Mouse (Mus musculus) megakaryocyte, adult 5-6 weeks (primary cell): Measurements from ENCODE around the gene Abcg1. TPM values are rescaled to one million over a fixed set of nuclear protein-coding genes. Genes with fewer than 3 reads are reported as not detected.

Experiments
- ATAC-seq: 2 replicates; pipeline ENCODE4 v1.8.0; 2016; ENCODE audit warnings: mild to moderate bottlenecking, inconsistent platforms; ENCODE audit not compliant: poor library complexity, severe bottlenecking
- total RNA-seq, 2 experiments: library from RNA; stranded (forward) in 1 of 2; stranded (reverse) in 1 of 2; fragments of 153-499, 151-499 nt in 1 of 2; fragments of 221-1000, 200-1000 nt in 1 of 2; gene quantifications; 2 replicates each; pipeline versions ENCODE4 v1.2.3 to v1.2.4; 2015 to 2017

The Abcg1 gene
- total RNA-seq, 2 experiments from 2014 or later: 19.2 to 20.1 TPM

DNA sequence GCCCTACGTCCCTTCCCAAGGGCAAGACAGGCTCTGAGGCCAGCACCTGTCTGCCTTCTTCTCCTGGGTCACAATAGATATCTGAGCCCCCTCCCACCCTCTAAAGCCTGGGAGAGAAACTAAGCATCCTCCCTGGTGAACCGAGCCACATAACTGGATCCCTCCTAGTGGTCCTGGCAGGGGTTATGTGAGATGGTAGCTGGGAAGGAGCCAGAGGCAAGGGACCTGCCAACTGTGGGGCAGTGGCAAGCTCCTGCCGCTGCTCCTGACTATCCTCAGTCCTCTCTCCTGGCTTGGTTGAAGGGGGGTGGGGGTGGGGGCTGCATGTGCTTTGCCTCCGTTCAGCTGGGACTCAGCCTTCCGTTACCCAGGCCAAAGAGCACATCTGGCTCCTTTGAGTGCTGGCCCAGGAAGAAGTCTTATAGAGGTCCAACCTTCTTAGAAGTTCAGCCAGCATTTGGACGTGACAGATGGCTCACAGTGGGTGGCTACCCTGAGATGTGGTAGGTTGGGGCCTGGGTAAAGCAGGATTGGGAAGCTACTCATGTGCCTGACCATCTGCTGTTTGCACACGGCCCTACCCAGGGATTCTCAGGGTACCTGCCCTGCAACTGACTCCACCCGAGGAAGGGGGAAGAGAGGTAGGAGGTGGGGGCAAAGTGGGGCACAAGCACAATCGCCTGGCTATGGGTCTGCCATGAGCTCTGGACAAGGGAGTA, 68.2 kb downstream of the Abcg1 start:
- ATAC-seq: no peak

DNA sequence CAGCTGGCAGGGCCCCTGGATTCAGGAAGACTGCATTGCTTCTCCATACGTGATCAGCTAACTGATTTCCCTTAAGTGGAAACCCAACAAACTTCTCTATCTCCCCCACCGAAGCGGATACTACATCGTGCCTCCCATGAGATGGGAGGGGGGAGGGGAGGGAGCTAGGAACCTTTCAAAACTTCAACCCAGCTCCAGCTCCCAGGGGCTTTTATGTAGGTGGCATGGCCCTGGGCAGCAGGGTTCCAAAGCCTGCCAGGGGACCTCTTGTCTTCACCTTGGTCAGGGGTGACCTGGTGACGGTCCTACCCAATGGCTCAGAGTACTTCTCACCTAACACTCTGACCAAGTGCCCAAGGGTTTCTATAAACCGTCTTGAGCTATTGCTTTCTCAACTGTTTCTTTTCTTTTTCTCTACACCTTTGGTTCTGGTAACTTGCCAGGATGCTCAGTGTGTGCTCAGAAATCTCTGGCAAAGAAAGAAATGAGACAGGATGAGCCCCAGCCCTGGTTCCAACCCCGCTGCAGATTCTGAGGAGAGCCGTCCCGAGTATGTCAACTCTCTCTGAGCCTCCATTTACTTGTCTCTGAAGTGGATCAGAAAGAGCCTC, 71.3 kb downstream of the Abcg1 start:
- ATAC-seq: no peak

DNA sequence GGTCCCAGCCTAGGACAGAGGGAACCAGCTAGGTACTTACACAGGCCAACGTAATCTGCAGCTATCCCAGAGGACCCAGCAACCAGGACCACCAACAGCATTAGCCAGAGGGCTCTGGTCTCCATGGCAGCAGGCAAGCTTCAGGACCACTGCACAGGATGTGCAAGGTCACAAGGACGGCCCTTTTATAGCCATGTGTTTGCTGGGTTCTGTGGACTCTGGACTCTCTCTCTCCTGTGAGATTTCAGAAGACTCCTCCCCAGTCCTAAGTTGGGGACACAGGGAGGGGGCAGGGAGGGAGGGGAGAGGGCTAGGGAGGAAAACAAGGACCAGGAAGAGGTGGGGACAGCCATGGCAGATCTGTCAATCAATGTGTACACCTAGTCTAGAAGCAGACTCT, 72.0 kb downstream of the Abcg1 start, which contains the start of gene Tff3:
Tff3 (minus strand) TSS at position 195 of the 400 bp plus-strand sequence.
- no peak for ATAC-seq

DNA sequence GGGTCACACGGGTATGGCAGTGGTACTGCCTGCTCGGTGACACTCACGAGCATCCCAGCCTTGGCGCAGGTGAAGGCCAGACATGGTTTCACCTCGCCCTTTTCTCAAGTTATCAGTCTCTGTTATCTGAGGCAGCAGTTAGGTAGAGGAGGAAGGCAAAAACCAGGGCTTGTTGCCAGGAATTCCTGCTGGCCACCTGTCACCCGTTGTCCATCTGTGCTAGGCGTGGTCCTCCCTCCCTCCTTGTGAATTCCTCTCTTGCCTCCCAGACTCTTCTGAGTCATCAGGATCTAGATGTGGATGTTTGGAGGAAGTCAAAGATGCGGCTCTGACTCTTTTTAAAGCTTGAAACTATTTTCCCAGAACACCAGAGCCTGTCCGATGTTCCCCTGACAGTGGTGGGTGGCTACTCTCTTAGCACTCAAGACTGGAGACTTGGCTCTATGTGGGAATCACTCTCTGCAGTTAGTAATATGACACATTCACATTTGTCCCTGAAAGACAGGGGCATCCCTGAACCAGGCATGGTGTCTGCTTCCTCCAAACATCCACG, 73.9 kb downstream of the Abcg1 start:
- ATAC-seq: no peak

DNA sequence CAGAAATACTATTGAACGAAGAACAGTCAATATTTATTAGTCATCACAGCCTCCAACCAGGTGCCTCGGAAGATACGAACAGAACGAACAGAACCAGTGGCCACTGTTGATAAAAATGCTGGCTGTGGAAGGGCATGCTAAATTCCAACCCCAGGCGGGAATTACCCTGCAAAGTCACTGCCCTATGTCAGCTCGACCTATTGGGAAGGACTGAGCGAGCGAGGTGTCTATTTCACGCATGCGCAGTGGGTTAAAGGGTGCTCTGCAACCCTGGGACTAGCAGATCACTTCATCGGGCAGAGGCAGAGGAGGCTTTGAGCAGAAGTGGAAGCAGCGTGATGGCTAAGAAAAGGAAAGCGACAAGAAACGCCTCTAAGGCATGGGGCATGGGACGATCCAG, 76.3 kb downstream of the Abcg1 start:
- ATAC-seq: no peak

DNA sequence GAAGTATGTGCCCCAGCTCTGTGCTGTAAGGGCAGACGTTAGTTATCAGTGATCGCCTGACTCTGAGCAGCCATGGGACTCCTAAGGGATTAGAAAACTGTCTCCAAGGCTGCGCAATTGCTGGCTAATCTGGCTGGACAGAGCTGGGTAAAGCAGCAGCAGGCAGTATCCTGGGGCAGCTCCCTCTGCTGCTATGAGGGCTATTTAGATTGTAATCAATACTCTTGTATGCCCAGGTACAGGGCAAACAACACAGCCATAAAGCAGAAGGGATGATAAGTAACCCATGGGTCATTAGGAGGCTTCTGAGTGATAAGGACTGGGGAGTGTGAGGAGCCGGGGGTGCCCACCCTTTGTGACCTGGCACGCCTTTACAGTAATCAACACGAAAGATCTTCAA, 77.4 kb downstream of the Abcg1 start:
- ATAC-seq: no peak

DNA sequence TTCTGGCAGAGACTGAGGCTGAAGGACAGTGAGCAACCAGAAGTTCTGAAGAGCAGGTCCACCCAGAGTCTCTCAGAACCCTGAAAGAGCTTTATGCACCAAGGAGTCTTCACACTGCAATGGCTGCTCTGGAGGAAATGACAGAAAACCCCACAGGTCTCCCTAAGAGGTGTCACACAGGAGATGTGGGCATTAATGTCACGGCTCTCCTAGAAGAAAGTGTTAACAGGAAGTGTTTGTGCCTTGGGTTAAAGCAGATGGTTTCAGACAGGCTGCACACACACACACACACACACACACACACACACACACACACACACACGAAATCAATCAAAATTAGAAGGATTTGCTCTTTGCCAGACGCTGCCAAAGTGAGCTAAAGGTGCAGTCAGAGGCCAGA, 78.8 kb downstream of the Abcg1 start:
- no peak for ATAC-seq

DNA sequence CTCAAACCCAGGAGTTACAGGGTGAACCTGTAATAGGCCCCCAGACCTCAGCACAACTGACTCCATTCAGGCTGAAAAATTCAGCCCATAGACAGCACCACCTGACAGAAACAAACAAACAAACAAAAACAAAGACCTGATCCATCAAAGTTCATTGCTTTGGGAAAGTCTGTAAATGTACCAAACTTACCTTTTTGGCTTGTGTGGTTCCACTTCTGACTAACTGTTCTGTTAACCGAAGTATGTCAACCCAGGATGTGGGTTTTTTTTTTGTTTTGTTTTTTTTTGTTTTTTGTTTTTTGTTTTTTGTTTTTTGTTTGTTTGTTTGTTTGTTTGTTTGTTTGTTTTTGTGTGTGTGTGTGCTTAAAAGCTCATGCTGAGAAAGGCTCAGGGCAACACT, 79.3 kb downstream of the Abcg1 start:
- ATAC-seq: no peak

DNA sequence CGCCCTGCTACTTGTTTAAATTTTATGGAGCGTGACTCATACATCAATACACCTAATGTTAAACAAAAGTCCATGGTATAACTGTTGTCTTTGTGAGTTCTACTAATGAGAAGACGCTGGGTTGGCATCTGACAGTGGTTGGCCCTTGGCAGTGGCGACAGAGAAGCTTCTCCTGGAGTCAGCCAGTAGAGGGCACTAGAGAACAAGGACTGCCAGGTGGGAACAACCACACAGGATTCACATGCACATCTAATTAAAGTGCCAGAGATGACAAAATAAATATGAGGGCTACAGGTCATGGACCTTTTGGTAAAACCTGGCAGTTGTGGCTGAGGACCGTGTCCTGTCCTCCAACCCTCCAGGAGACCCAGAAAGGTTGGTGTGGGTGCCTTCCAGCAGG, 80.9 kb downstream of the Abcg1 start:
- ATAC-seq: peak; percentile 87

DNA sequence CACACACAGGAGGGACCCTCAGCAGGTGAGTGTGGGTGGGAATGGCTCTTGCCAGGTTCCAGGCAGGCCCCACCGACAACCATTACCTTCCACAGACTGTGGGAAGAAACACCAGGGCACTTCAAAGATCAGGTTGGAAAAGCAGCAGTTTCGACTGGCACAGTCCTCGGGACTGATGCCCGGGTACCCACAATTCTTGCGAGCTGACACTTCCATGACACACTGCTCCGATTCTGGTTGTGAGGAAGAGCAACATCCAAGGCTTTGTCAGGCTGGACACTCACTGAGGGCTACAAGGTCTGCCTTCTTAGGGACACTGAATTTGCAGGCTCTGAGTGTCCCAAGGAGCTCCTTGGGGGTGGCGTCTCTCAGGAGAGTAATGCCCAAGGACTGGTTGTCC, 84.6 kb downstream of the Abcg1 start:
- no peak for ATAC-seq

DNA sequence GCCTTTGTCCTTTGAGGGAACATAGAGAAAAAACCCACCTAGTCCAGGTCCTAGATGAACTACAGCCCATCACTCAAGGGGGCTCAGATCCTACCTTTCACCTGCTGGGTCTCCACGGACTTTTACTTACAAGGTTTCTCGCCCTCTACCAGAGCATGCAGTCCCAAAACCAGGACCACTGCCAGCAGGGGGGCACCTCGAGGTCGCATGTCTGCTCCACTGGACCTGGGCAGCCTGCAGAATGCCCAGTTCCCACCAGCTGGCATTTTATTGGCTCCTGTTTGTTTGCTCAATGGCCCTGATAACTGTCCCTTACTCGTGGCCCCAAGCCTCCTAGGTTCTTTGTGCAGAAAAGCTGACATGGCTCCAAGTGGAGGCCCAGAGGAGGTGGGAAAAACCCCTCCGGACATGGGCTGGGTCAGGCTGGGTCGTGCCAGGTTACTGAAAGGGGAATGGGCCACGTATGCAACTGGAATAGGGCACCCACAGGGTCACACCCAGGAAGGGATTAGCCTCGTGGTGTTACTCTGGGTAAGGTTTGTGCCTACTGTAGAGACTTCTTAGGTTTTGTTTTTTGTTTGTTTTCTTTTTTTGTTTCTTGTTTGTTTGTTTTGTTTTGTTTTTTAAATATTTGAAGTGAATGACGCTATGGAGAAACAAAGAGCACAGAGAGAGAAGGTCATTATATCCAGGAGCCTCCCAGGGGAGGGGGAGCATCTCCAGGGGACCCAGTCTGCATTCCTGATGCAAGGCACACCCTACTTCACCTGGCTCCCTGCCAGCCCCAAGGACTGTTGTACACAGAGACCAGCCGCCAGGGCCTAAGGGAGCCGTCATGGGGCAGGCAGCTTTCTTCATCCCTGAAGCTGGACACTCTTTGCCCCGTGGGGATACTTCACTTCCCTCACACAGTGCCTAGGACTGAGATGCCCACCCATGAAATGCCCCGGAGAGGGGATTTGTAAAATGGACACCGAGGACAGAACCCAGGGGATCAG, 86.9 kb downstream of the Abcg1 start, which contains the start of gene Tff2:
Tff2 (minus strand) TSS at position 243 of the 998 bp plus-strand sequence.
- no peak for ATAC-seq

DNA sequence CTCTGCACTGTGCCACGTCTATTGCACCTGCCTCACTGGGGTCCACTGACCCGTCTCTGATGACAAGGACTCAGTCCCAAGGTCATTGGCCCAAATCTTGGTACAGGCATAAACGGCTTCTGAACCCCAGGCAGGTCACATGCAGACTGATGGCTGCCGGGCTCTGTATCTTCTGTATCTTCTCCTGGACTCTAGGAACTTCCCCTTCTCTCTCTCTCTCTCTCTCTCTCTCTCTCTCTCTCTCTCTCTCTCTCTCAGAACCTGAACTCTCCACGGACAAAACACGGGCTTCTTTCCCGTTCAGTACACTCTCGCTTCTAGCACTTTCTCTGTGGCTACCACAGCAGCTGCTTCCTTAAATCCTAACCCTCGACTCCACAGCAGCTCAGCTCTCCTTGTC, 88.5 kb downstream of the Abcg1 start:
- ATAC-seq: no peak

DNA sequence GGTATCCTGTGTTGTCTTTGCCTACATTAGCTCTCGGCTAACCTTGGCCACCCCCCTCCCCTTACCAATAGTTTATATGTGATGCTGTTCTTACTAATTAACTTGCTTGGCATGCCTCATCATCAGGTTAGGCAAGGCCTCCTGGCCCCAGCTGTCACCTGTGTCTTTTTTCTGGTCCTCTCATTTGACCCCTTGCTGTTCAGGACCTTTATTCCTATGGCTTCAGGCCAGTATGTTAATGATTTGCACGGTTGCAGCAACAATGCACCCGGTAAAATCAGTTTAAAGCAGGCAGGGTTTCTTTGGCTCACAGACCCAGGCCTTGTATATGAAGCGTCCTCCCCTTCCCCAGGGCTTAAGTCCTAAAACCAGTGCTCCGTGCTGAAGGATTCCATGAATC, 95.0 kb downstream of the Abcg1 start:
- ATAC-seq: no peak

DNA sequence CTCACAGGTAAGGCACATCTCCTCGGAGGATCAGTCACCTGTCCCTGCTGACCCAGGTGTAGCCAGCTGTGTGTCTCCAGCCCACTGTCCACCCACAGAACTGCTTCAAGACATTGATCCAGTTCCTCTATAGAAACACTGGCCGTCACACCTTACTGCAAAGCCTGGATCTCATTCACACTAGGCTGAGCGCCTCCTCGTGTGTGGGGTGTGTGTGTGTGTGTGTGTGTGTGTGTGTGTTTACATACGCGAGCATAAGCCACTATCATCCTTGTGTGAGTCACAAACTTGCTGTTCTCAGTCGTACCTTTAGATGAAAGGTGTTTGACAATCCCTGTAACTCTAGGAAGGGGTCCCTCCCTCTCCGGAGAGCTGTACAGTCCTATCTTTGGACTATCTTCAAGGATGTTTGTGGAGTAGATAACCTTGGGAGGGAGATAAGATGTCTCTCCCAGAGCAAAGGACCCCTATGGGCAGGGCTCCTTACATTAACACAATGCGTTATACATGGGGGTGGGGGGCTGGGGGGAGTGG, 95.6 kb downstream of the Abcg1 start:
- ATAC-seq: no peak

DNA sequence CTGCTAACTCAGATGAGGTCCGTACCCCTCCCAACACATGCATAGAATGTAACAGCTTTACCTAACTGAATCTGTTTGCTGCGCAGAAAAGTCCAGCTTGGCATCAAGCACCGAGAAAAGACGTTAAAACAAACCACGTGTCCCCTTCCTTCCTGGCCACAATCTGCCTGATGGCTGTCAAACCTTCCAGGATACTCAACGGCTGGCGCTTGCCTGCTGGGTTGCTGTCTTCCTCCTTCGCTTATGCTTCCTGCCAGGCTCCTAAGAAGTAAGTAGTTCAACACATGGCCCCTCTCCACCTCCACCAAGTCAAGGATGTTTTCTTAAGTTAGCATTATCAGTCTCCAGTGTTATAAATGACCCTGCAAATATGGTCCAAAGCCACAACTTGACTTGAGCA, 96.3 kb downstream of the Abcg1 start:
- ATAC-seq: no peak

DNA sequence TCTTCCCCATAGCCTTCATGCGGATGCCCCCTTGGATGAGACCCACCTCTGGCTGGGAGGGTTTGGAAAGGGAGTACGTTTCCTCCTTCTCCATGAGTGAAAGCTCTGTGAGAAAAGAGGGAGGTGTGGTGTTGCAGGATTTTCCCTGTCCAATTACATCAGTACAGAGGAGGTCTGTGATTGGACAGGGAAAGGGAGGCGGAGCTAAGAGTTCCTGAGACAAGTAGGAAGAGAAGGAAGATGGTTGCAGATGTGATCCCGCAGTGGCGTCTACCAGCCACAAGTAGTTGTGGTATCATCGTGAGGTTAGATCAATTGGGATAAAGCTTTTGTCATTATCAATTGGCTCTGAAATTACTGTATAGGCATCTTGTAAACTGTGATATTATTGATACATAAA, 100.4 kb downstream of the Abcg1 start:
- ATAC-seq: no peak

DNA sequence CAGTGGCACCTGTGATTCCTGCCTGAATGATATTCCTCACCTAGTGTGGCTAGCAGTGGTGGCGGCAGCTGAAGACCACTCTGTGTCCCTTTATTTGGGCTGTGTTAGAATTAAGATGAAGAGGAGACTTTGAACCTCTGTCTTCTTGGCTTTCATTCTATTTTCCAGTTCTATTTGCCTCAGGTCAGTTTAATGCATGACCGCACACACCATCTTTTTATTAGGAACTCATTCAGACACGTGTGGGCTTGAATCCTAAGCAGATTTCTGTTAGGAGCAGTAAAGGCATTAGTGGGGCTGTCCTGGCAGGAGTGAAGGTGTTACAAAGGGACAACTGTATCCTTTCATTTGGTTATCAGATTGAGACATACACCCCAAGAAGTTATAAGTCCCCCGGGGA, 102.8 kb downstream of the Abcg1 start:
- ATAC-seq: no peak

DNA sequence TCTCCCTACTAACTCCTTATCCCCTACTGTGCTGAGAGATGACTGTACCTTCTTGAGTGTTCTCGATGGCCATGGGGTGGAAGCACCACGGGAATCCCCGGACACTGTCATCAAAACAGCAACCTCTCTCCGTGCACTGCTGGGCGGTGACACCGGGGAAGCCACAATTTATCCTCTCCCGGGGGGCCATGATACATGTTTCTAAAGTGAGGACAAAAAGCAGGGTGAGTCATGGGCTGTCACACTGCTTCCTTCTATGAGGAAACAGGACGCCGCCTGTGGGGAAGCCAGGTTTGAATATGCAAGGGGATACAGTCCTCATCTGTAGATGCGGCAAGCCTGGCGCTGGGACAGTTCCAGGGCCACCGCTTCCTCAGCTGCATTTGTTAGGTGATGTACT, 105.1 kb downstream of the Abcg1 start:
- no peak for ATAC-seq

DNA sequence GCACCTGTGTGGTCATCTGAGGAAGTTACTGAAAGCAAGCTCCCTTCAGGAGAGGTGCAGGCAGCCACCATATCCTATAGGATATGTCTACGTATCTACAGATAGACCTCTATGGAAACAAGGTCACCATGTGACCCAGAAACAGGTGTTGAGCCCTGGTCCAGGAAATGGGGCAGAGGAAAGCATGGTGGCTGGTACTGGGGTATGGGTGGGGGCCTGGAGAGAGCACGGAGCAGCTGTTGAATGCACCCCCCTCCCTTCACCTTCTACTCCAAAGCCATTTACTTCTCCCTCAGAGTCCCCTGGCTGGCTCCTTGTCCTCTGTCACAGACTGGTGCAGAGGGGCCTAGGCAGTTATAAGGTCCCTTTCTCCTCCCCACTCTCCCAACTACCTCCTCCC, 106.3 kb downstream of the Abcg1 start:
- ATAC-seq: no peak

DNA sequence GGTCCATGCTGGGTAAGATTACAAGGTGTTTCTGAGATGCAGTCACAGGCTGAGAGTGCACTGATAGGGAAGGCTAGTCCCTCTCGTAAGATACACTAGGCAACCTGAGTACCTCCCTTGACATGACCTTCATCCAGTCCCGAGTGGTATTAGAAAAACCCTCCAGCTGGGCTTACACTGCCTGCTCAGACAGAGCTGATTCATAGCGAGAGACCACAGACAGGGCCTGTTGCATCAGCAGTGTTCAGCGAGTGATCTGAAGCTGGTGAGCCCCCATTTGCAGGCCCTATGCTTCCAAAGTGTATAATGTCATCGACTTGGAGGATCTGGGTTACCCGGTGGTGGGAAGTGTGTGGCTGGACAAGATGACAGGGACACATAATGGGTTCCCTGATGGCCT, 107.7 kb downstream of the Abcg1 start, which contains the start of gene Tff1:
Tff1 (minus strand) TSS at position 151 of the 400 bp plus-strand sequence.
- ATAC-seq: no peak
